Mouse (Mus musculus) left cerebral cortex, postnatal 10 days (tissue): ENCODE data around the gene Nlrc5. TPM values are rescaled to one million over a fixed set of nuclear protein-coding genes. Genes with fewer than 3 reads are reported as not detected.

ENCODE experiments used
- DNase-seq, 2 experiments: peaks; one replicate each; pipeline ENCODE4 v3.0.0; 2021 to 2022; ENCODE audit warnings: low spot score in 2 of 2, mixed read lengths in 1 of 2; ENCODE audit errors: extremely low spot score in 1 of 2
- intact Hi-C: fragments of 180-260 bp; cut with DNase I; formaldehyde crosslinking; loops from one replicate; pipeline ENCODE4 v1.15.1; 2025
- total RNA-seq, 2 experiments: library from RNA; stranded (reverse); gene quantifications; 2 replicates each; pipeline ENCODE4 v1.2.3; 2021

Gene Nlrc5
- total RNA-seq, 2 experiments from 2014 or later: 0.61 to 0.77 TPM

GRCm38 (mm10) chr8:94515430-94516208 is 81.5 kb downstream of the Nlrc5 start:
- intact Hi-C loops: no loop called here
- peak in 1 of 2 experiments; percentile 8 for DNase-seq

DNA sequence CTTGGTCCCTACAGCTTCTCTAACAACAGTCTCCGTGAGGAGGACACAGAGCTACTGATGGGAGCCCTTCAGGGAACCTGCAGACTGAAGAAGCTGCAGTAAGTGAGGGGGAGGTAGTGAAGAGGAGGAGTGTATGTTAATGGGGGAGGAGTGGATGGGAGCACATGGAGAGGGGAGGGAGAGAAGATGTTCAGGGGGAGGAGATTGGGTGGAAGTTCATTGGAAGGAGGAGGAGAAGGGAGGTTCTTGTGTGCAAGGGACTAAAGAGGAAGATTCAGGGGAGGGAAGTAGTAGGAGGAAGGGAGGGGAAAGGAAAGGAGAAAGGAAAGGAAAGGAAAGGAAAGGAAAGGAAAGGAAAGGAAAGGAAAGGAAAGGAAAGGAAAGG is 82.0 kb downstream of the Nlrc5 start:
- intact Hi-C loops: no loop called here

DNA sequence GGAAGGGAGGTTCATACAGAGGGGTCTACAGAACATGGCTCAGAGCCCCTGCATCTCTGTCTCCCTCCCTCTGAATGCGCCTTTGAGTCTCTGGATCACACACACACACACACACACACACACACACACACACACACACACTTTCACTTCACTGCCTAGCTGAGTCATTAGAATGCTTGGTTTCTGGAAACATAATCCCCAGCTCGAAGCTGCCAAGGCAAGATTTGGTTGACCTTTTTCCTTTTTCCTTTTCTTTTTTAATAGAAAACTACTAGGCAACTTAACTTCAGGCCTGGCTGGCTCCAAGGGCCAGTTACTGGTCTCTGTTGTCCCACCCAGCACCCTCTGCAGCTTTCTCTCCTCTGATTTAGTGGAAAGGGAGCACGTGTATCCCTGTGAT is 82.6 kb downstream of the Nlrc5 start:
- DNase-seq: peak in 1 of 2 experiments; percentile 17
- intact Hi-C loops: no loop called here

More for the DNA sequence above, 82.0 kb downstream of the Nlrc5 start:
- DNase-seq: no peak

DNA sequence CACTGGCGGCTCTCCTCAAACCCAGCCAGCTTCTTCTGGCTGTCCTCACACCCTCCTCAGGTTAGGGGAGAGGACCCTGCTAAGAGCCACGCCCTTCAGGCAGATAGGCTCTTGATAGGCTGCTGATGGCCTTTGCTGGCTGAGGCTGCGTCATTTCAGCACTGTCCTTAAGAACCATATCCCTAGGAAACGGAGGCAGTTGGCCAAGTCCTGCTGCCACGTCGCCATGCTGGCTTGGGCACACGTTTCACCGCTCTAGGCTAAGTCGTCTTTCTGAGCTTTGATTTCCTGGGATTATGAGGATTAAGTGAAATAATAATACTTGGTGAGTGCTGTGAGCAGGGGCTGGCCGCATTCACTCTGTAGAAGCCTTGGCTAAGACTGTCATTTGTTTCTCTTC is 84.2 kb downstream of the Nlrc5 start:
- intact Hi-C loops: no loop called here
- peak in 1 of 2 experiments; percentile 24 for DNase-seq

GRCm38 (mm10) chr8:94519021-94519420 is 84.9 kb downstream of the Nlrc5 start:
- intact Hi-C loops: no loop called here
- no peak for DNase-seq

- no peak for DNase-seq
- intact Hi-C loops: no loop called here
Observed at GRCm38 (mm10) chr8:94521481-94521880, 87.3 kb downstream of the Nlrc5 start.

- intact Hi-C loops: no loop called here
- DNase-seq: peak in 1 of 2 experiments; percentile 17
Observed at GRCm38 (mm10) chr8:94522482-94522881, 88.3 kb downstream of the Nlrc5 start.

- intact Hi-C loops: no loop called here
- no peak for DNase-seq
Observed at GRCm38 (mm10) chr8:94524554-94524953, 90.4 kb downstream of the Nlrc5 start.

GRCm38 (mm10) chr8:94527178-94527577 is 93.0 kb downstream of the Nlrc5 start:
- intact Hi-C loops: loop anchor here (5.0 kb wide), 1 partner anchor 170 kb away; the partner anchor contains the start of gene Pllp
- DNase-seq: no peak

DNA sequence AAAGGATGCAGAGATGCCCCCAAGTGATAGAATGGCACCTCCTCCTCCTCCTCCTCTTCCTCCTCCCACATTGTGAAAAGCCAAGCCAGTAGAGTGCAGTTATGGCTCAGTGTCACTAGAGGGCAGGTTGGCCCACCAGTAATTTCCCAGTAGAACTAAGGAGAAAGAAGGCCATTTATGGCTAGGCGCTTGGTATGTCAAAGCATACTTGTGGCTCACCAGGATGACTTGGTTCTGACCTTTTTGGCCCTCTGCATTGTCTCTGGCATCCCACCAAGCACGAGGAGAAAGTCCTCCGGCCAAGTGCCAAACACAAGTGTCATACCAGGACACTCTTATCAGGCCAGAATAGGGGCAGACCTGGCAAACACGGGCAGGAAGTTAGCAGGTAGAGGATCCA is 94.1 kb downstream of the Nlrc5 start:
- DNase-seq: peak; percentile 54 to 56
- intact Hi-C loops: loop anchor here (5.0 kb wide), 1 partner anchor 169 kb away; the partner anchor contains the start of gene Pllp

DNA sequence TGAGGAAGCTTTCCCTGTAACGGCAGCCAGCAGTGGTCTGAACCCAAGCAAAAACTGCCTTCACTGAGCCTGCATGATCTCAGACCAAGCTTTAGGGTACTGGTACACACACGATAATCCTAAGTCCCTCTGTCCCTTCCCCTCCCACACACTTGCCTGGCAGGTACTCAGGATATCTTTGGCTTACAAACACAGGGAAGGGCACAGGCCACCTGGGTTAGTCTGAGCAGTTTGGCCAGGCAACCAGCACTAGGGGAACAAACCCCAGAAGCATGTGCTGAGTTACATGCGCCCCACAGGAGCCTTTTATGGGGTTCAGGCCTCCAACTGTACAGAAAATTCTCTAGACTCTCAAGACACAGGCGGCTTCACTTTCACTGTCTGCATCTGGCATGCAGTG is 95.7 kb downstream of the Nlrc5 start:
- DNase-seq: no peak
- intact Hi-C loops: loop anchor here (5.0 kb wide), 1 partner anchor 167 kb away; the partner anchor contains the start of gene Pllp

GRCm38 (mm10) chr8:94530643-94531042 is 96.5 kb downstream of the Nlrc5 start:
- DNase-seq: no peak
- intact Hi-C loops: no loop called here

- no peak for DNase-seq
- intact Hi-C loops: no loop called here
Observed at GRCm38 (mm10) chr8:94532000-94532399, 97.8 kb downstream of the Nlrc5 start.

GRCm38 (mm10) chr8:94532525-94532872 is 98.3 kb downstream of the Nlrc5 start:
- intact Hi-C loops: no loop called here
- DNase-seq: no peak

DNA sequence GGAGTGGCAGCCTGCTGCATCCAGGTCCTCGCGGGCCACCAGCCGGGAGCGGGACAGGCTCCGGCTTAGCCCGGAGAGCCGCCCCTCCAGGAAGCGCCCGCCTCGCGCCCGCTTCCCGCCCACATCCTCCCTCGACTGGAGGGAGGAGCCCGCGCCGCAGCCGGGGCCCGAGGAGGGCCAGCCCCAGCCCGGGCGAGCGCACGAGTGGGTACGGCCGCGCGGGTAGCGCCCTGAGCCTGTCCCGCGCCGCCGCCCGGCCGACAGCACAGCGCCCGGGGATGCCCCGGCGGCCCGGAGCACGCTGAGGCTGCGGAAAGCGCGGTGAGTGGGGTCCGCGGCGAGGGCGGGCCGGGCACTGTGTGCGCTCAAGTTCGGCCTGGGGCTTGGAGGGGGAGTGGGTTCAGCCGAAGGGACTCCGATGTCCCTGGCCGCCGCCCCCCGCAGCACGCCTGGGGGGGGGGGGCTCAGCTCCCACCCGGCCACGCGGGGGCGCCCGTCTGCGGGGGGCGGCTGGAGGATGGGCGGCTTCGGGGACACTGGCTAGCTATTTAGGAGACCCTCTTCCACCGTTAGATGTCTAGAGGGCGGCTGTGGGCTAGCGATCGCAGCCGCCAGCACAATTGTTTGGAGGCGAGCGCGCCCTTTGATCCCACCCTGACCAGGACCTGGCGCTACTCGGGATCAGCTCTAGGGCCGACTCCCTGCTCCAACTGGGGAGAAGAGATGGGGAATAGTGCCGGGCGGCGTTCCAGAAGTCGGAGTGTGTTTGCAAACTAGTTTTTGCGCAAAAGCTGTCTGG is 98.9 kb downstream of the Nlrc5 start, which contains the start of gene Cpne2:
Gene Cpne2 (plus strand): TSS at position 118 of the 799 bp plus-strand sequence.
- intact Hi-C loops: no loop called here
- DNase-seq: peak in 1 of 2 experiments; percentile 88

DNA sequence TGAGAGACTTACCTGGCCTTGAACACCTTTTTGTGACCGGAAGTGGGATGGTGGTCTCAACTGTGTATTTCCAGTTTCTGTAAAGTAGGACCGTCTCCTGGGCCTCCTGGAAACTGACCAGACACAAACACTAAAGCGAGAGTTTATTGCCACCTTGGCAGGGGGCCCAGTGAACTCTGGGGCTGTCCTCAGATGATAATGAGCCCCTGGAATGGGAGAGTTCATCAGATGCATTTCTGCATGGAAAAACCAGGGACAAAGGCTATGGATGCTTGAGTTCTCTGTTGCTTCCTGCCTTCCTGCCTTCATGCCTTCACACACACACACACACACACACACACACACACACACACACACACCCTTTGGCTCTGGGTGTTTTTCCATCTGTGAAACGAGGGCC is 100.5 kb downstream of the Nlrc5 start:
- DNase-seq: no peak
- intact Hi-C loops: loop anchor here (2.0 kb wide), 1 partner anchor 42 kb away; no protein-coding TSS in a partner anchor

GRCm38 (mm10) chr8:94535631-94536030 is 101.5 kb downstream of the Nlrc5 start:
- DNase-seq: no peak
- intact Hi-C loops: loop anchor here (2.0 kb wide), 1 partner anchor 41 kb away; no protein-coding TSS in a partner anchor

GRCm38 (mm10) chr8:94537456-94537855 is 103.3 kb downstream of the Nlrc5 start:
- intact Hi-C loops: no loop called here
- DNase-seq: no peak

GRCm38 (mm10) chr8:94540025-94540424 is 105.9 kb downstream of the Nlrc5 start:
- intact Hi-C loops: no loop called here
- DNase-seq: no peak
